Mouse (Mus musculus) liver, embryonic 15.5 days (tissue): ENCODE results near the gene Ralgds. TPM values are rescaled to one million over a fixed set of nuclear protein-coding genes. Genes with fewer than 3 reads are reported as not detected.

Experiments
- ATAC-seq: fragments of 200-750 bp; cut with Nextera tagmentation; 2 replicates; pipeline ENCODE4 v1.8.0; 2017; ENCODE audit warnings: moderate number of reproducible peaks, mild to moderate bottlenecking, moderate library complexity; ENCODE audit not compliant: insufficient read depth
- H3K27ac ChIP-seq: fragments of 300-500 bp; sonication (generic); replicated peaks from 2 replicates; pipeline ENCODE4 v1.5.1; 2015; ENCODE audit warnings: mild to moderate bottlenecking, inconsistent platforms
- H3K27me3 ChIP-seq: fragments of 300-500 bp; sonication (generic); 2 replicates; pipeline ENCODE4 v1.6.1; 2015; ENCODE audit warnings: mild to moderate bottlenecking, inconsistent platforms
- H3K36me3 ChIP-seq: fragments of 300-500 bp; sonication (generic); replicated peaks from 2 replicates; pipeline ENCODE4 v1.6.1; 2015; ENCODE audit warnings: moderate library complexity, mild to moderate bottlenecking, inconsistent platforms
- H3K4me1 ChIP-seq: fragments of 300-500 bp; sonication (generic); replicated peaks from 2 replicates; pipeline ENCODE4 v1.6.1; 2015; ENCODE audit warnings: inconsistent platforms
- H3K4me2 ChIP-seq: fragments of 300-500 bp; sonication (generic); 2 replicates; pipeline ENCODE4 v1.6.1; 2015; ENCODE audit warnings: moderate library complexity, mild to moderate bottlenecking, inconsistent platforms
- H3K4me3 ChIP-seq: fragments of 300-500 bp; sonication (generic); replicated peaks from 2 replicates; pipeline ENCODE4 v1.5.1; 2015; ENCODE audit warnings: mild to moderate bottlenecking, inconsistent platforms
- H3K9ac ChIP-seq: fragments of 300-500 bp; sonication (generic); 2 replicates; pipeline ENCODE4 v1.6.1; 2015; ENCODE audit warnings: moderate library complexity, mild to moderate bottlenecking, inconsistent platforms
- H3K9me3 ChIP-seq: fragments of 300-500 bp; sonication (generic); replicated peaks from 2 replicates; pipeline ENCODE4 v1.6.1; 2016; ENCODE audit warnings: inconsistent platforms
- WGBS: fragments of 180-500 bp; shearing (Covaris S2); methylation state at CpG from one replicate; pipeline ENCODE4 v1.1.7; 2015; ENCODE audit warnings: mixed read lengths; ENCODE audit not compliant: insufficient replicate concordance; 5-methylcytosine and 5-hydroxymethylcytosine counted together
- polyA plus RNA-seq: library from polyadenylated mRNA; unstranded; fragments of >200 nt; fragmentation: Nextera tagmentation; extraction: Ambion mirVana; gene quantifications from 2 replicates; pipeline ENCODE4 v1.2.1, GENCODE M21; 2015

Gene Ralgds
- polyA plus RNA-seq, 1 experiment from 2014 or later, result 1.8 TPM

DNA sequence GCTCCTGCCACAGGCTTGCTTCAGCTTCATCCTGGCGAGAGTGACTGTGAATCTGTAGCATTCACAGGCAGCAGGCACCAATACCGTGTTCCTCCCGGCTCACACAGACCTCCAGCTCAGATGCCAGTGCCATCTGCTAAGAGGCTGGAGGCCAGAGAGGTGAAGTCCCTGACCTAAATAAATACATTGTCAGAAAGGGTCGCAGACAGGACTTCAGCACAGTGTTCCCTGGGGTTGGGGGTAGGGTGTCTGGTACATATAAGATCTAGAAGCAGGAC is 22.3 kb downstream of the Ralgds start:
- no peak overlapping the region for H3K9ac ChIP-seq
- H3K27ac ChIP-seq, result 0 out of 2 replicates have a peak overlapping the region, but pooled peaks have one; percentile 14
- WGBS, result 67% methylated on average over 4 of the region's 4 CpGs
- no peak overlapping the region for H3K4me2 ChIP-seq
- H3K36me3 ChIP-seq, result no peaks in the 10 kb centered on the region
- no peak overlapping the region for H3K4me3 ChIP-seq
- peaks cover 18% of the 10 kb centered on the region for H3K27me3 ChIP-seq
- ATAC-seq, result no peak
- peaks cover 21% of the 10 kb centered on the region for H3K4me1 ChIP-seq
- no peaks in the 10 kb centered on the region for H3K9me3 ChIP-seq

DNA sequence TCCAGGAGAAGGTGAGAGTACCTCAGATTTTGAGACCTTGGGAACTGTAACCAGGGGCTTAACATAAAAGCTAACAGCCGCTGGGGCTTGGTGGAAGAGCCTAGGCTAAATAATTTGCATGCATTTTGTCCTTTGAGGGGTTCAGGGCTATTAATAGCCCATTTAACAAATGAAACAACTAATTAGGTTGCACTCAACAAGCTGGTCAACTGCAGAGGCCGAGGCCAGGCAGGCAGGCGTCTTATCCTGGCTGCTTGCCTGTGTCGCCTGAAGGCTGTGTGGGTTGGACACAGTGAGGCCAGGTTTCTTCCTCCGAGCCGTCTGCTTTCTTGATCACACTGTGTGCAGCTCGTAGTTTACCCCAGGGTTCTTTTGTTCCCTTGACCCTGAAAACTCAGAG is 22.7 kb downstream of the Ralgds start:
- no peak overlapping the region for H3K4me3 ChIP-seq
- H3K4me1 ChIP-seq, result peaks cover 25% of the 10 kb centered on the region
- no peak overlapping the region for H3K9ac ChIP-seq
- H3K4me2 ChIP-seq, result no peak overlapping the region
- no peaks in the 10 kb centered on the region for H3K36me3 ChIP-seq
- H3K27me3 ChIP-seq, result peaks cover 18% of the 10 kb centered on the region
- H3K9me3 ChIP-seq, result no peaks in the 10 kb centered on the region
- no peak for ATAC-seq
- 58% methylated on average over 7 of the region's 7 CpGs for WGBS
- H3K27ac ChIP-seq, result 0 out of 2 replicates have a peak overlapping the region, but pooled peaks have one; percentile 14

DNA sequence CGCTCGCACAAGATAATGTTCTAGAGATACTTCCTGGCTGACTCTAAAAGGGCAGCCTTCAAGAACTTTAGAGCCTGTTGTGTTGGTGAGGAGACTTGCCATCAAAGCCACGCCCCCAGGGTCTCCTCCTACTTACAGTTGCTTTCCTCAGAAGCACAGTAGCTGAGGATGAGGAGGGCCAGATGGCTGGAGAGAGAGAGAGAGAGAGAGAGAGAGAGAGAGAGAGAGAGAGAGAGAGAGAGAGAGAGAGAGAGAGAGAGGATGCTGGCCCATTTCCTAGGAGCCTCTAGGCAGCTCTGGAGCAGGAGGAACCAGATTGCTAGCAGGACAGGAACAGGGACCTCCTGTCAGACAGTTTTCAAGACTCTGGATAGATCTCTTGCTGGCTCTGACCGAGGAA is 23.2 kb downstream of the Ralgds start:
- Histone ChIP-seq H3K4me3 (no peak overlapping the region), H3K4me2 (no peak overlapping the region), H3K27ac (no peak overlapping the region), H3K9ac (no peak overlapping the region), H3K4me1 (peaks cover 29% of the 10 kb centered on the region), H3K9me3 (no peaks in the 10 kb centered on the region), H3K36me3 (no peaks in the 10 kb centered on the region), H3K27me3 (peaks cover 18% of the 10 kb centered on the region)
- 39% methylated on average over 4 of the region's 4 CpGs for WGBS
- no peak for ATAC-seq

DNA sequence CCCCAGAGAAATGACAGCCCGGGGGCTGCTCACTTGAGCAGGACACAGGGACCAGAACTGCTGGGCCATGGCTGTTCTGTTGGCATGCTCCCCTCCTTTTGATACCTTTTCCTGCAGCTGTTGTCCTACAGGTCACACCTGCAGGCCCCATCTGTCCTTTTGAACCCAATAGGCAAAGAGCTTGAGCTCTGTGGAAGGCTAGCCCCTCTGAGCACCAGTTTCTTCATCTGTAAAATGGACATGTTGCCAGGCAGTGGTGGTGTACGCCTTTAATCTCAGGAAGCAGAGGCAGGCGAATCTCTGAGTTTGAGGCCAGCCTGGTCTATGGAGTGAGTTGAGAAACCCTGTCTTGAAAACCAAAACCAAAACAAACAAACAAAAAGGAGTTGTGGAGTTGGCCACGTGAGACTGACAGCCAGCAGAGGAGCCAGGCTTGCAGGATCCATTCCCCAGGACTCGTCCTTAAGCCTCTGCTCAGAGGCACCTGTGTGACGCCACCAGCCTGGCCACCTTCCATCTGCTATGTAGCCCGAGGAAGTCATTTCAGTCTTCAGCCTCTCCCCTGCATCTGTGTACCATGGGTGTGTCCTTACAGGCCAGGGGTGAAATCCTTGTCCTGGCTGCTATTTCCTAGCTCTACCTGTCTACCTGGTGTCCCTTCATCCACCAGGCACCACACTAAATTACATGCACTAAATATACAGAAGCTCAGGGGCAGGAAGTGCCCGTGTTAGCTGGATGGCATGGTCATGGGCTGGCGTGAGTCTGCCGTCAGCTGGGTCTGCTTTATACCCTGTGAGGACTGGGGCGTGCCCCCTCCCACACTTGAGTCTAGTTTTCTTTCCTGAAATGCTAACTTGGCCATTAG is 24.1 kb downstream of the Ralgds start:
- Histone ChIP-seq H3K9ac (no peak overlapping the region), H3K4me1 (peaks cover 29% of the 10 kb centered on the region), H3K4me2 (no peak overlapping the region), H3K36me3 (no peaks in the 10 kb centered on the region), H3K27ac (no peak overlapping the region), H3K4me3 (no peak overlapping the region), H3K27me3 (peaks cover 18% of the 10 kb centered on the region), H3K9me3 (no peaks in the 10 kb centered on the region)
- WGBS, result 54% methylated on average over 11 of the region's 11 CpGs
- ATAC-seq, result no peak

DNA sequence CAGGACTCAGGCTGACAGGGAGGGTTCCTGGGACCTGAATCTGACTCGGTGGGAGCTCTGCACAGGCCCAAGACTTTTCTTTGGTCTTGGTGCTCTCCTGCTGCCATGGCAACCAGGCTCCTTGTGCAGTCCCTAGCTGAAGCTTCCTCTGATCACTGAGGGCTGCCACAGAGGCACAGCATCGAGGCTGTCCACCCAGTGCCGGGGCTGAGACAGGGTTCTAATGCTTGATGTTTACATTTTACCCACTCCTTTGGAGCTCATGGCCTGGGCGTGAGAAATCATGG is 24.7 kb downstream of the Ralgds start:
- Histone ChIP-seq H3K4me3 (no peak overlapping the region), H3K9me3 (no peaks in the 10 kb centered on the region), H3K36me3 (no peaks in the 10 kb centered on the region), H3K4me2 (no peak overlapping the region), H3K27ac (no peak overlapping the region), H3K27me3 (peaks cover 18% of the 10 kb centered on the region), H3K4me1 (peaks cover 29% of the 10 kb centered on the region), H3K9ac (no peak overlapping the region)
- no peak for ATAC-seq
- WGBS, result 45% methylated on average over 4 of the region's 4 CpGs

DNA sequence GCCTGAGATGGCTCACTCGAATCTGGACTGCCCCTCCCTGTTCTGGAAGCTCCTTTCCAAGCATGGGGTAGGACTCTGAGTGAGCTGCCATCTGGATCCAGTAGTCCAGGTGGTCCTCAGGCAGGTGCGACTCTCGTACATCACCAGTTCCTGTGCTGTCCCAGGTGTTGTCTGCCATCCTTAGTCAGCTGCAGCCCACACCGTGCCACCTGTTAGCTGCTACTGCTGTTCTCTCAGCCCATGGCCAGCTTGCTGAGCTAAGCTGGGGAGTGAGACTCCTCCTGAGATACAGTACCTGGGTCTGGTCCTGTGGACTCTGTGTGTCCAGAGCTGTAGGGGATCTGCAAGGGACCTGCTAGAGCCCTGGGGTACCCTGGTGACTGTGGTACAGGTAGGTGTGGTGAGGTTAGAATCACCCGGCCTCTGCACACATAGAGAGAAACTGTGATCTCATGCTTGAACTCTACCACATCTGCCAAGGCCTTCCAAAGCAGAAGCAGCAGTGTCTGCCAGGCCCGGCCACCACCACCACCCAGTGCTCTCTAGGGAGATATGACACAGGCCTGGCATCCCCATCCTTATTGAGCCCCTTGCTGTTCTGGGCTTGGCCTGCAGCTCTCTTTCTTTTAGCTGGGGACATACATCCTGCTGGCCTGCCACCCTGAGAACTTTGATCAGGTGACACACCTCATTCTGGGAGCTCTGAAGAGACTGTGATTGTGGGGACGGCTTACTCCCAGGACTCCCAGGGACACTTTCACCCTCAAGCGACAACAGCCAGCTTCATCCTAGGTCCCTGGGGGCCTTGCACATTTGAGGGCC is 25.3 kb downstream of the Ralgds start:
- ATAC-seq, result no peak
- H3K9ac ChIP-seq, result no peak overlapping the region
- H3K36me3 ChIP-seq, result no peaks in the 10 kb centered on the region
- 61% methylated on average over 8 of the region's 8 CpGs for WGBS
- peaks cover 25% of the 10 kb centered on the region for H3K4me1 ChIP-seq
- no peaks in the 10 kb centered on the region for H3K9me3 ChIP-seq
- H3K4me3 ChIP-seq, result no peak overlapping the region
- H3K27ac ChIP-seq, result no peak overlapping the region
- no peak overlapping the region for H3K4me2 ChIP-seq
- peaks cover 17% of the 10 kb centered on the region for H3K27me3 ChIP-seq

DNA sequence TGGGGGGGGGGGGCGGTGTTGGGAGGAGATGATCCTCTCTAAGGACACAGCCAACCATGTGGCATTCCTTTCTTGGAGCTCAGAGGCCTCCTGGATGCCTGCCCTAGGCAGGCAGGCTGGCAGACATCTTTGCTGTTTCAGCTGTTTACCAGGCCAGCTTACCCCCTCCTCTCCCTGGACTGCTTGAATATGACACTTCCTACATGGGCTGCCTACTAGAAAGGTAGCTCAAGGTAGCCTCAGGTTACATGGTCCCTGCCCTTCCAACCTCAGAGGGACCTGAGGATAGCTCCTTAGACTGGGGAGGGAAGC is 25.8 kb downstream of the Ralgds start:
- H3K36me3 ChIP-seq, result no peaks in the 10 kb centered on the region
- WGBS, result 33% methylated on average over 1 of the region's 1 CpGs
- H3K4me1 ChIP-seq, result peaks cover 20% of the 10 kb centered on the region
- no peak overlapping the region for H3K4me2 ChIP-seq
- no peaks in the 10 kb centered on the region for H3K9me3 ChIP-seq
- H3K9ac ChIP-seq, result no peak overlapping the region
- H3K27me3 ChIP-seq, result peaks cover 11% of the 10 kb centered on the region
- H3K4me3 ChIP-seq, result no peak overlapping the region
- no peak for ATAC-seq
- H3K27ac ChIP-seq, result no peak overlapping the region

DNA sequence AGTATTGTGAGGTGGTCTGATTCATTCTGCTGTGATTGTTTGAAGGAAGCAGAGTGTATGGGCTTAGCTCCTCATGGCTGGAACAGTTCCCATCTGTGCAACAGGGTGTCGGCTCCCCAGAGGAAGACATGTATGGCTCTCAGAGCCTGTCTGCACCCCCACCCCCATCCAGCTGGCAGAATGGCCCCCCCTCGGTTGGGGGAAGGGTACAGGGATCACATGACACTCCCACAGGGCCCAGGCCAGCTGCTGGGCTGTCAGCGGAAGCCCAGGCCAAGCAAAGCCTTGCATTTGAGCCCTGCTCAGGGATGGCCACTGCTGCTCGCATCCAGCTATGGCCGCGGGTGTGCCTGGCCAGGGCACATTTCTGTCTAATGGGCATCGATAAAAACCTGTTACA is 26.3 kb downstream of the Ralgds start:
- Histone ChIP-seq H3K27me3 (peaks cover 7% of the 10 kb centered on the region), H3K4me3 (no peak overlapping the region), H3K4me1 (peaks cover 20% of the 10 kb centered on the region), H3K36me3 (no peaks in the 10 kb centered on the region), H3K4me2 (no peak overlapping the region), H3K27ac (no peak overlapping the region), H3K9me3 (no peaks in the 10 kb centered on the region), H3K9ac (no peak overlapping the region)
- WGBS, result 54% methylated on average over 7 of the region's 7 CpGs
- ATAC-seq, result 0 out of 2 replicates have a peak, but pooled peaks have one; percentile 9

DNA sequence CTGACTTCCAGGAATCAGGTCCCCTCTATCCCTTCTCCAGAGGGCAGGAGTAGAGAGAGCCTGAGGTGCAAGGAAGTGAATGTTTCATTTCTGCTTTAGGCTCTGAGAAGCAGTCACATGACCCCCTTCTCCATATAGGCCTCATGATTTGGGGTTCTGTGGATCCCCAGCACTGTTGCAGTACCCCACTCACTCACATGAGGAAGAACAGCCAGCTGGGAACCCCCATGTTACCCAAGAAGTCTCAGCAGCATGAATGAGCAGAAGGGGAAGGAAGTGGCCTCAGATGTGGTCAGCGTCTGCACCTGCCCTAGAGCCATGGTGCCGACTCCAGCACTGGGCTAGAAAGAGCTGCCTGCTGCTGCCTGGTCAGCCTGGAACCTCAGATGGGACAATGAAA is 27.0 kb downstream of the Ralgds start:
- Histone ChIP-seq H3K4me1 (peaks cover 20% of the 10 kb centered on the region), H3K9me3 (no peaks in the 10 kb centered on the region), H3K27me3 (no peaks in the 10 kb centered on the region), H3K4me3 (no peak overlapping the region), H3K36me3 (no peaks in the 10 kb centered on the region), H3K27ac (no peak overlapping the region), H3K9ac (no peak overlapping the region), H3K4me2 (no peak overlapping the region)
- peak; percentile 34; the same call in 1 of the 2 replicates for ATAC-seq
- WGBS, result 18% methylated on average over 2 of the region's 2 CpGs

DNA sequence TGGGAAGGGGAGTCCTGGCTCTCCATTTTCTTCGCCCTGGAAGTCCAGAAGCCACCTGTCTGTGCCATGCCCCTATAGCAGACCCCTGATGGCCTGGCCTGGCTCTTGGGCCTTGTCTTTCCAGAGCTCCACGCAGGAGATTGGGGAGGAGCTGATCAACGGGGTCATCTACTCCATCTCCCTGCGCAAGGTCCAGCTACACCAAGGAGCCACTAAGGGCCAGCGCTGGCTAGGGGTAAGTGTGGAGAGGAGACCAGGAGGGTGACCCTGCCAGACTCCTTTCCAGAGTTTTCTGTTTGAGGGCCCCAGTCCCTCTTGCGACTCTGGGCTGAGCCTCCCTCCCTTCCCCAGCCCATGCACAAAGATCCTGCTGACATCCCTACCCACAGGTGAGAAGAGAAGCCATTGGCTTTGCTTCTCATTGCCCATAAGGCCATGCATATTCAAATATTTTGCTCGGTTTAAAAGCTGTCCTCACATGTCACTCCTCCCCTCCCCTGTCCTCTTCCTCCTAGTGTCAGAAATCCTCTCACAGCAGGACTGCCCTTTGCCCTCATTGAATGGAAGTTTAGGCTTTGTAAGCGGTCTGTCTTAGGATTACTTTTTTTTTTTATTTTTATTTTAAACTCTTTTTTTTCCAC is 27.8 kb downstream of the Ralgds start:
- ATAC-seq, result no peak
- WGBS, result 54% methylated on average over 8 of the region's 8 CpGs
- Histone ChIP-seq H3K27me3 (no peaks in the 10 kb centered on the region), H3K27ac (no peak overlapping the region), H3K36me3 (no peaks in the 10 kb centered on the region), H3K9ac (no peak overlapping the region), H3K4me2 (no peak overlapping the region), H3K4me1 (peaks cover 17% of the 10 kb centered on the region), H3K4me3 (no peak overlapping the region), H3K9me3 (no peaks in the 10 kb centered on the region)

DNA sequence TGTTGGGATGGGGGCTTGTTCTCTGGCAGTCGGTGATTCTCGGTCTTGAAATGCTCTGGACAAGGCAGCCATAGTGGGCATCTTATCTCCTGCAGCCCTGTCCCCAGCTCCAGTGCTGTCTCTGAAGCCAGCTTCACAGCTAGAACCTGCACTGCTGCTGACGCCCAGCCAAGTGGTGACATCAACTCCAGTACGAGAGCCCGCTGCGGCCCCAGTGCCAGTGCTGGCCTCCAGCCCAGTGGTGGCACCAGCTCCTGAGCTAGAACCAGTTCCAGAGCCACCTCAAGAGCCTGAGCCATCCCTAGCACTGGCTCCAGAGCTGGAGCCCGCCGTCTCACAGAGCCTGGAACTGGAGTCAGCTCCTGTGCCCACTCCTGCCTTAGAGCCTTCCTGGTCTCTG is 31.0 kb downstream of the Ralgds start:
- Histone ChIP-seq H3K27me3 (no peaks in the 10 kb centered on the region), H3K9me3 (no peaks in the 10 kb centered on the region), H3K27ac (no peak overlapping the region), H3K4me2 (no peak overlapping the region), H3K4me3 (no peak overlapping the region), H3K4me1 (peaks cover 19% of the 10 kb centered on the region), H3K9ac (no peak overlapping the region), H3K36me3 (no peaks in the 10 kb centered on the region)
- no peak for ATAC-seq
- WGBS, result 78% methylated on average over 8 of the region's 8 CpGs
